Mouse (Mus musculus): Measurements from ENCODE around the gene Nceh1.
"Not testable (repeated sequence)": the region's sequence is repeated elsewhere in the genome, so short reads cannot be mapped to it uniquely, and the experiment has no call there.

DNA sequence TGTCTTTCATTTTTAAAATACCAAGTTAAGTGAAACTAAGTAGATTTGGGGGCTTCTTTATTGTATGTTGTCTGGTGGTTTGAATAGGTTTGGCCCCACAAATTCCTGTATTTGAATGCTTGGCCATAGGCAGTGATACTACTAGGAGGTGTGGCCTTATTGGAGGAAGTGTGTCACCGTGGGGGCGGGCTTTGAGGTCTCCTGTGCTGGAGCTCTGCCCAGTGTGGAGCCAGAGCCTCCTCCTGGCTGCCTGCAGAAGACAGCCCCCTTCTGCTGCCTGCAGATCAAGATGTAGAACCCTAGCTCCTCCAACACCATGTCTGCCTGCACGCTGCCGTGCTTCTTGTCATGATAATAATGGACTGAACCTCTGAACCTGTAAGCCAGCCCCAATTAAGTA is 108.6 kb downstream of the Nceh1 start:
- TF ChIP-seq CTCF (IDR thresholded peaks at IDR 0.05; ENCODE audit: borderline replicate concordance, insufficient read depth, low read depth, low read length); POLR2A (IDR thresholded peaks at IDR 0.05; ENCODE audit: borderline replicate concordance, insufficient read depth, low read length): not testable (repeated sequence)

Data from cerebellum, adult 2 months (tissue).